Mouse (Mus musculus) monocyte, adult 5-6 weeks (primary cell): ENCODE results near the gene Ano6. TPM values are rescaled to one million over a fixed set of nuclear protein-coding genes. Genes with fewer than 3 reads are reported as not detected.

Source experiments
- ATAC-seq: fragments of 153-309, 156-312 bp; replicated peaks from 2 replicates; pipeline ENCODE4 v1.8.0; 2017; ENCODE audit warnings: mild to moderate bottlenecking; ENCODE audit not compliant: low TSS enrichment, insufficient number of reproducible peaks, severe bottlenecking, poor library complexity, low FRiP score
- total RNA-seq: library from RNA; stranded (forward); fragments of 200-1000, 200-491, 200-594 nt; gene quantifications from 3 replicates; pipeline ENCODE4 v1.2.3, GENCODE M21; 2017

Gene Ano6
- total RNA-seq, 1 experiment from 2014 or later = 47.5 TPM

GRCm38 (mm10) chr15:95869611-95870010, 79.0 kb downstream of the Ano6 start:
- ATAC-seq = no peak

DNA sequence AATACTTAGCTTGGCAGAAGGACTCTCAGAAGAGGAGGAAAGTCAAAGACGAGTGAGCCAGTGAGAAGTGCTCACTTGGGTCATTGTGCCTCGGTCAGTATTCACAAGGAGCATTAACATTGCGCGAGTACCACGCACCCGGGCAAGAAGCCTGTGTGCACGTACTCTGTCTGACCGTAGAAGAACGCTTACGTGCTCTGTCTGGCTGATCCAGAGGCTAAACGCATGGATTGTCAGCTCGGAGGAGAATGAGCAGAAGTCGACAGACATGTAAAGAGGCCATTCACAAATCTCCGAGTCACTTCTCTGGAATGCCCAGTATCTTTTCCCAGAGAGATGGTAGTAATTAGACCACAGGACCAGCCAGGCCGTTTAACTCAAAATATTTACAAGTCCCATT, 81.0 kb downstream of the Ano6 start:
- ATAC-seq = no peak

GRCm38 (mm10) chr15:95872447-95872846, 81.8 kb downstream of the Ano6 start:
- ATAC-seq = no peak

GRCm38 (mm10) chr15:95873276-95873675, 82.6 kb downstream of the Ano6 start:
- no peak for ATAC-seq

DNA sequence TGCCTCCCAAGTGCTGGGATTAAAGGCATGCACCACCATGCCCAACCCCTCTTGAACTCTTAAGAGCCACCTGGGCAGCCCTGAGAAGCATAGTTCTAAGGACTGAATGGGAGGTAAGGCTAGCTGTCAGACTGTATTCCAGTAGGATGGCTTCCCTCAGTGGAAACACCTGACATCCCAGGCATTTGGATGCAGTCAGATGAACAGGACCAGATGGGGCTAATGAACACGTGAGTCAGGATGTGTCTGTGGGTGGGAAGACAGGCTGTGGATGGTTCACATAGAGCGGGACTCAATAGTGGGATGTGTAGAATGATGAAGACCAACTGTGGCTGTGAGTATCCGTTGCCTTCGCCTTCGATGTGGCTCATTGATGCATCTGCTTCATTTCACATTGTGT, 83.6 kb downstream of the Ano6 start:
- ATAC-seq = no peak

DNA sequence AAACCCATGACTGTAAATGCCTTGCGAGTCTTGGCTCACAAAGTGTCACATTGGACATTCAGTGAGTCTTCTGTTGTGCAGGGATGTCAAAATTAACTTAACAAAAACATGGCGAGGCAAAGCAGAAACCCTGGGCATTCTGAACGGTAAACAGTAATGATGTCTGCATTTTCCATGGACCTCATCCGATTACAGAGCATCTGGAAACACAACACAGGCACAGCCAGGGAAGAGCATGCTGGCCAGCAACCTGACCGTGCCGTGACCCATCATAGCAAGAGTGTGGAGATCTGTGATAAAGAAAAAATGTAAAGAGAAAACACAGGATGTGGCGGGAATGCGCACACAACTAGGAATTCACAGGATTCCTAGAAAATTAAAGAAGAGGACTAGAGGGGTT, 84.1 kb downstream of the Ano6 start:
- no peak for ATAC-seq

- no peak for ATAC-seq
These were observed 85.3 kb downstream of the Ano6 start for GRCm38 (mm10) chr15:95875898-95876297.

- ATAC-seq = no peak
These were observed 90.0 kb downstream of the Ano6 start for GRCm38 (mm10) chr15:95880616-95881151.

DNA sequence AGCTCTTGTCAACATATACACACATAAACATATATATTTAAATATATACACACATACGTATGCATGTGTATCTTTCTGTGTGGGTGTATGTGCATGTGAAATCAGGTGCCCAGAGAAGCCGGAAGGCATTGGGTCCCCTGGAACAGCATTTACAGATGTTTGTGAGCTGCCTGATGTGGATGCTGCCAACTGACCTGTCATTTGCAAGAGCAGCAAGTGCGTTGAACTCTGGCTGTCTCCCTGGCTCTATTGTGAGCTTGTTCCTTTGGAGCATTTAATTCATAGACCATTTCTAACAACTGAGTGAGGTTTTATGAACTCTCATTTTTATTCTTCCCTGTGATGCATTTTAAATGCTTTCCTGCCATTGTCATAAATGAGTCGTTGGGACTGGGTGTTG, 91.8 kb downstream of the Ano6 start:
- ATAC-seq = no peak

- no peak for ATAC-seq
These were observed 92.9 kb downstream of the Ano6 start for GRCm38 (mm10) chr15:95883559-95883958.

- no peak for ATAC-seq
These were observed 94.3 kb downstream of the Ano6 start for GRCm38 (mm10) chr15:95884658-95885620.

GRCm38 (mm10) chr15:95885953-95886820, 95.5 kb downstream of the Ano6 start:
- no peak for ATAC-seq

GRCm38 (mm10) chr15:95887365-95887764, 96.7 kb downstream of the Ano6 start:
- ATAC-seq = no peak

- no peak for ATAC-seq
These were observed 97.9 kb downstream of the Ano6 start for GRCm38 (mm10) chr15:95888556-95888955.

- no peak for ATAC-seq
These were observed 99.7 kb downstream of the Ano6 start for GRCm38 (mm10) chr15:95890368-95890767.

- 0 out of 2 replicates have a peak, but pooled peaks have one; percentile 24 for ATAC-seq
These were observed 101.5 kb downstream of the Ano6 start for GRCm38 (mm10) chr15:95892171-95892570.

- no peak for ATAC-seq
These were observed 102.3 kb downstream of the Ano6 start for GRCm38 (mm10) chr15:95892929-95893328.

GRCm38 (mm10) chr15:95895699-95896098, 105.1 kb downstream of the Ano6 start:
- ATAC-seq = no peak

GRCm38 (mm10) chr15:95897653-95898052, 107.0 kb downstream of the Ano6 start:
- no peak for ATAC-seq
